Mouse (Mus musculus) ES-E14 (cell line): ENCODE measurements around the gene Gm14819. TPM values are rescaled to one million over a fixed set of nuclear protein-coding genes. Genes with fewer than 3 reads are reported as not detected.
"Not testable (repeated sequence)": the region's sequence is repeated elsewhere in the genome, so short reads cannot be mapped to it uniquely, and the experiment has no call there.

Source experiments
- DNase-seq: peaks from one replicate; pipeline ENCODE4 v3.0.0-alpha.2; 2013; ENCODE audit warnings: low read depth, low spot score
- H3K27ac ChIP-seq: 2 replicates; pipeline ENCODE4 v1.5.1; 2012; ENCODE audit warnings: low read depth, mild to moderate bottlenecking, low read length, moderate library complexity, mixed read lengths; ENCODE audit not compliant: poor library complexity, insufficient read depth, severe bottlenecking
- H3K36me3 ChIP-seq: 2 replicates; pipeline ENCODE4 v1.6.1; 2012; ENCODE audit warnings: mild to moderate bottlenecking, low read length, moderate library complexity, mixed read lengths; ENCODE audit not compliant: control insufficient read depth, poor library complexity, insufficient read depth, severe bottlenecking
- H3K4me1 ChIP-seq, 2 experiments: fragments of 150-350 bp in 1 of 2; sonication (generic) in 1 of 2; 2 replicates each; pipeline ENCODE4 v1.6.1; 2012; ENCODE audit warnings: low read length in 2 of 2, mild to moderate bottlenecking in 1 of 2, mixed read lengths in 1 of 2; ENCODE audit not compliant: control insufficient read depth in 2 of 2, insufficient read depth in 2 of 2, poor library complexity in 1 of 2
- H3K4me3 ChIP-seq, 2 experiments: fragments of 150-350 bp in 1 of 2; sonication (generic) in 1 of 2; 2 replicates each; pipeline ENCODE4 v1.5.1; 2012; ENCODE audit warnings: low read length in 2 of 2, low read depth in 1 of 2, mild to moderate bottlenecking in 1 of 2, mixed read lengths in 1 of 2; ENCODE audit not compliant: insufficient read depth in 1 of 2, poor library complexity in 1 of 2, severe bottlenecking in 1 of 2
- H3K9ac ChIP-seq: 2 replicates; pipeline ENCODE4 v1.6.1; 2012; ENCODE audit warnings: low read depth, mild to moderate bottlenecking, low read length, mixed read lengths; ENCODE audit not compliant: poor library complexity, insufficient read depth, severe bottlenecking
- H3K9me3 ChIP-seq: fragments of 150-350 bp; sonication (generic); 2 replicates; pipeline ENCODE4 v1.6.1; 2012; ENCODE audit warnings: low read depth, mild to moderate bottlenecking, low read length; ENCODE audit not compliant: control insufficient read depth, insufficient read depth
- in situ Hi-C, 2 experiments: fragments of 600-800 bp; cut with MboI; formaldehyde crosslinking; loops; one replicate each; pipeline ENCODE4 v1.15.1; 2025; ENCODE audit warnings: low sequenced_read_pairs in 2 of 2, inconsistent platforms in 1 of 2; ENCODE audit not compliant: unreplicated experiment in 2 of 2
- total RNA-seq: library from RNA; depleted of rRNA; stranded (reverse); fragments of 300-350 nt; gene quantifications from 2 replicates; pipeline ENCODE4 v1.2.3, GENCODE M21; 2012; rRNA removed

Gm14819 gene
- not detected in 2 replicates for total RNA-seq

GRCm38 (mm10) chrX:35403883-35404282 lies at the start of gene Gm14819:
TSS of gene Gm14819 (plus strand) at chrX:35404183.
- H3K36me3 ChIP-seq, H3K4me1 ChIP-seq, H3K4me3 ChIP-seq, in situ Hi-C loops, H3K9ac ChIP-seq, DNase-seq, H3K27ac ChIP-seq, H3K9me3 ChIP-seq: not testable (repeated sequence)
